Mouse (Mus musculus): ENCODE data around the gene Theg.

DNA sequence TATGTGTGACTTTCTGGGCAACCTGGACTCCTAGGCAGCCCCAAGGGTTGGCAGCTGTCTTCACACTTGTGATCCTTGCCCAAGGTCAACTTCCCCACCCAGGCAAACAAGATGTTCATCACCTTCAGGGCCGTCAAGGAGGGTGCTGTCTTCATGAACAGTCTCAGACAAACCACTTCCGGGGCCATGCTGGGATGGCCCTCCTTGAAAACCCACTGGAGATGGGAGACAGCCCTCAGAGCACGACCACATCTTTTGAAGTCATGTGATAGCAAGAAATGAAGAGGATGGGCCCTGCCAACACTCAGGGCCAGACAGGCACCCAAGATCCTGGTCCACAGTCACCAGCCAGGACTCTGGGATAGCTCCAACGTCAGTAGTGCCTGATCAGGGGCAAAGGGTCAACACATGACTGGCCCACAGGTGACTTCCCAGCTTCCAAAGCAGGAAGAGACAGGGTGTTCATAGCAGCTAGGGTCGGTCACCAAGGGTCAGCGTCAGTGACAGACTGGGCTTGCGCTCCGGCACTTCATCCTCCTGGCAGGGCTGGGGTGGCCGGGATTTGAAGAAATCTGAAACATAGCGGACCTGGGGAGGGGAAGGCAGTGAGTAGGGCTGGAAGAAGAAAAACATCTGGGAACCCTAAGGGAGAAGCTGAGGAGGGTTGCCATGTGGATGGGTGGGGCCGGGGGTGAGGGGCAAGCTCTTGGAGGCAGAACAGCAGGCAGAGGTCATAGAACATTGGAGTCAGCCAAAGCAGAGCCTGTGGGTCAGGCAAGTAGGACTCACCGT lies 60.3 kb downstream of the Theg start:
- TF ChIP-seq TAL1 (IDR thresholded peaks at IDR 0.05; ENCODE audit: low read length) (no peak), GATA1 (IDR thresholded peaks at IDR 0.05; ENCODE audit: low read length) (no peak)

All from erythroblast, embryonic 14.5 days (primary cell).